Mouse (Mus musculus) forebrain, postnatal 0 days (tissue): ENCODE measurements around the gene Ncln. TPM values are rescaled to one million over a fixed set of nuclear protein-coding genes. Genes with fewer than 3 reads are reported as not detected.

Source experiments
- ATAC-seq: fragments of 200-750 bp; cut with Nextera tagmentation; 2 replicates; pipeline ENCODE4 v1.8.0; 2017; ENCODE audit warnings: mild to moderate bottlenecking, moderate library complexity
- DNase-seq: peaks from one replicate; pipeline ENCODE4 v3.0.0-alpha.2; 2015
- H3K27ac ChIP-seq: fragments of 300-500 bp; sonication (generic); 2 replicates; pipeline ENCODE4 v1.5.1; 2014; ENCODE audit warnings: low read depth, mild to moderate bottlenecking, antibody characterized with exemption, low read length, moderate library complexity, mixed read lengths
- H3K27me3 ChIP-seq: fragments of 300-500 bp; sonication (generic); 2 replicates; pipeline ENCODE4 v1.6.1; 2014; ENCODE audit warnings: mild to moderate bottlenecking, low read length, mixed read lengths; ENCODE audit not compliant: insufficient read depth
- H3K36me3 ChIP-seq: fragments of 300-500 bp; sonication (generic); 2 replicates; pipeline ENCODE4 v1.6.1; 2014; ENCODE audit warnings: mild to moderate bottlenecking, moderate library complexity; ENCODE audit not compliant: insufficient read depth
- H3K4me1 ChIP-seq: fragments of 300-500 bp; sonication (generic); 2 replicates; pipeline ENCODE4 v1.6.1; 2014; ENCODE audit warnings: antibody characterized with exemption; ENCODE audit not compliant: insufficient read depth
- H3K4me2 ChIP-seq: fragments of 300-500 bp; sonication (generic); 2 replicates; pipeline ENCODE4 v1.6.1; 2014; ENCODE audit warnings: low read depth, mild to moderate bottlenecking, moderate library complexity
- H3K4me3 ChIP-seq: fragments of 300-500 bp; sonication (generic); 2 replicates; pipeline ENCODE4 v1.5.1; 2014; ENCODE audit warnings: low read depth, low read length, mixed read lengths
- H3K9ac ChIP-seq: fragments of 300-500 bp; sonication (generic); 2 replicates; pipeline ENCODE4 v1.6.1; 2014; ENCODE audit warnings: mild to moderate bottlenecking
- H3K9me3 ChIP-seq: fragments of 300-500 bp; sonication (generic); 2 replicates; pipeline ENCODE4 v1.6.1; 2016; ENCODE audit warnings: low read length
- CTCF ChIP-seq: sonication (generic); IDR thresholded peaks from 2 replicates; pipeline ENCODE4 v1.5.1; 2016; ENCODE audit warnings: antibody characterized with exemption, control low read depth, low read depth
- WGBS: fragments of 180-500 bp; shearing (Covaris S2); extraction: QIAGEN DNeasy Blood & Tissue Kit; methylation state at CpG from one replicate; pipeline ENCODE4 v1.1.7; 2014; 5-methylcytosine and 5-hydroxymethylcytosine counted together
- polyA plus RNA-seq: library from polyadenylated mRNA; unstranded; fragments of >200 nt; fragmentation: Nextera tagmentation; extraction: Ambion mirVana; gene quantifications from 2 replicates; pipeline ENCODE4 v1.2.1, GENCODE M21; 2015
- total RNA-seq: library from RNA; depleted of rRNA; stranded (reverse); fragments of >200 nt; gene quantifications from 2 replicates; pipeline ENCODE4 v1.2.3, GENCODE M21; 2014

The Ncln gene
- total and polyA plus RNA-seq, 2 experiments from 2014 or later, result 65.0 to 105 TPM

DNA sequence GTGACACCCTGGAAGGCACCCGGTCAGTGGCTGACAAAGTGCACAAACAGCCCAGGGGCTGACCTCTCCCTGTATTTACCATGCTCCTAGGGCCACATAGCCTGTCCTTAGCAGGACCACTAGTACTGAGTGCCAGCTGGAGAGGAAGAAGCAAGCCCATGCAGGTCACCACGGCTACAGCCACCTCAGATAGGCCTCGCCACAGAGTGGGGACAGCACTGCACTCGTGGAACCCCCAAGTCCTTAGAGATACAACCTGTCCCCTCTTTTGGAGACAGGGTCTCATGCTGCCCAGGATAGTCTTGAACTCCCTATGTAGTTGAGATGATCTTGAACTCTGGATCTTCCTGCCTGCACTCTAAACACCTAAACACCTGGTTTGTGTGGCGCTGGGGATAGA, 45.2 kb upstream of the Ncln start:
- H3K9me3 ChIP-seq, result no peaks in the 10 kb centered on the region
- H3K36me3 ChIP-seq, result no peaks in the 10 kb centered on the region
- TF ChIP-seq CTCF, result no peak
- 92% methylated on average over 5 of the region's 5 CpGs for WGBS
- no peak overlapping the region for H3K4me2 ChIP-seq
- H3K9ac ChIP-seq, result no peak overlapping the region
- ATAC-seq (no peak), DNase-seq (no peak)
- H3K27ac ChIP-seq, result no peak overlapping the region
- H3K4me3 ChIP-seq, result no peak overlapping the region
- H3K27me3 ChIP-seq, result no peaks in the 10 kb centered on the region
- H3K4me1 ChIP-seq, result peaks cover 17% of the 10 kb centered on the region

DNA sequence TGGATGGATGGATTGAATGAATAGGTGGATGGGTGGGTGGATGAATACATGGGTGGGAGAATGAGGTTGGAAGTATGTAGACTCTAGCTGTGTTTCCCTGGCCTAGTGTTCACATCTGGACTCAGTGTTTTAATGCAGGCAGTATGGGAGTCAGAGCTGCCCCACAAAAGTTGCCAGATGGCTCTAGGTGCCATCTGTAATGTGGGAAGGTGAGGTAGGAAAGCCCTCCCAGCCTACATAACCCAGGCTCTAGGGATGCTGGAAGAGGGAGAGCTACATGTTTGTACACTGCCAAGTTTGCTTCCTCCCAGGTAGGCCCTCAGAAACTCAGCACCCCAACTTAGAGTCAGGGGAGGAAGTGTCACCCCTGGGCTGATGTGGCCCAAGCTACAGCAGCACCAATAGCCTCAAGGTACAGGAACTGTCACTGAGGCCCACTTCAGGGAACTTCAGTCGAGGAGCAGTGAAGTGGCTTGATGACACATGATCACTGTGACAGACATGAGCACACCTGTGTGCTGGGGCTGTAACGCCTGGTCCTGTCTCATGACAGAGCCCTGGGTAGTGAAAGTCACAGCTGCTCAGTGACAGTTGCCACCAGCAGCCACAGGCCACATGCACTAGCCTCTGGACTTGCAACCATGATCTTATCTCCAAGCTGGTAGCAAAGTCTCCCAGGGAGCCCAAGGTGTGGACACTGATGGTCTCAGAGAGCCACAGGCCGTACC, 42.3 kb upstream of the Ncln start:
- H3K4me2 ChIP-seq, result no peak overlapping the region
- H3K4me3 ChIP-seq, result no peak overlapping the region
- no peak for ATAC-seq
- no peaks in the 10 kb centered on the region; the same call in 1 of the 2 replicates for H3K36me3 ChIP-seq
- no peak overlapping the region for H3K9ac ChIP-seq
- no peak for TF ChIP-seq CTCF
- H3K27me3 ChIP-seq, result no peaks in the 10 kb centered on the region
- peaks cover 7% of the 10 kb centered on the region; the same call in 1 of the 2 replicates for H3K4me1 ChIP-seq
- WGBS, result 91% methylated on average over 3 of the region's 3 CpGs
- no peak overlapping the region for H3K27ac ChIP-seq
- no peaks in the 10 kb centered on the region for H3K9me3 ChIP-seq
- DNase-seq, result no peak

DNA sequence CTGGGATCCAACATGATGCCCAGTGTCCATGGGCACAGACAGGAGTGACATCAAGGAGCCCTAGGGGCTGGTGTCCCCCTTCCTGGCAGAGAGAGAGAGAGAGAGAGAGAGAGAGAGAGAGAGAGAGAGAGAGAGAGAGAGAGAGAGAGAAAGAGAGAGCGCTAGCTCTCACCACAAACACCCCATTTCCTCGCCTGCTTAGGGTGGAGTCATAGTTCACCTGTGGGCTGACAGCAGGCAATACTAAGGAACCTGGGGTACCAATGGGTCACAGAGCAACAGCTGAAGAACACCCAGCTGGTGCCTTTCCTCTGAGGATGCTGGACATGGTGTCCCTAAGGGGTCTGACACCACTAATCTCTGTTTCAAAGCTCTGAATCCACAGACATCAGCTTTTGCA, 41.2 kb upstream of the Ncln start:
- no peaks in the 10 kb centered on the region for H3K9me3 ChIP-seq
- H3K9ac ChIP-seq, result no peak overlapping the region
- no peaks in the 10 kb centered on the region for H3K27me3 ChIP-seq
- ATAC-seq (no peak), DNase-seq (no peak)
- H3K36me3 ChIP-seq, result peaks cover 10% of the 10 kb centered on the region
- no peak overlapping the region for H3K4me2 ChIP-seq
- no peak for TF ChIP-seq CTCF
- H3K27ac ChIP-seq, result no peak overlapping the region
- H3K4me1 ChIP-seq, result no peaks in the 10 kb centered on the region
- H3K4me3 ChIP-seq, result no peak overlapping the region
- 94% methylated on average over 2 of the region's 2 CpGs for WGBS

DNA sequence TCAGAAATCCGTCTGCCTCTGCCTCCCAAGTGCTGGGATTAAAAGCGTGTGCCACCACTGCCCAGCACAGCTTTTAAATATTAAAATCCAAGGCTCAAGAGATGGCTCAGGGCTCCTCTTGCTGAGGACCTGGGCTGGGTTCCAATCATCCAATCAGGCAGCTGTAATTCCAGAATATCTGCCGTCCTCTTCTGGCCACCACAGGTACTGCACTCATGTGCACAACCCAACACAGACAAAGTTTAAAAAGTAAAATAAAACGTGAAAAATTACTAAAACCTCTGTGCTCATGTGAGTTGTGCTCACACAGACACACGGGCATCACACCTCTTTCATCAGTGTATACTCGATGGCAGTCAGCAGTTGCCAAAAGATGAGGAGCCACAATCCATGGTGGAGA, 40.5 kb upstream of the Ncln start:
- peak; percentile 57 for TF ChIP-seq CTCF
- Histone ChIP-seq H3K27me3 (no peaks in the 10 kb centered on the region), H3K36me3 (peaks cover 14% of the 10 kb centered on the region), H3K27ac (no peak overlapping the region), H3K9me3 (no peaks in the 10 kb centered on the region), H3K4me2 (no peak overlapping the region), H3K9ac (no peak overlapping the region), H3K4me3 (no peak overlapping the region), H3K4me1 (no peaks in the 10 kb centered on the region)
- ATAC-seq (no peak), DNase-seq (no peak)
- 84% methylated on average over 6 of the region's 6 CpGs for WGBS

DNA sequence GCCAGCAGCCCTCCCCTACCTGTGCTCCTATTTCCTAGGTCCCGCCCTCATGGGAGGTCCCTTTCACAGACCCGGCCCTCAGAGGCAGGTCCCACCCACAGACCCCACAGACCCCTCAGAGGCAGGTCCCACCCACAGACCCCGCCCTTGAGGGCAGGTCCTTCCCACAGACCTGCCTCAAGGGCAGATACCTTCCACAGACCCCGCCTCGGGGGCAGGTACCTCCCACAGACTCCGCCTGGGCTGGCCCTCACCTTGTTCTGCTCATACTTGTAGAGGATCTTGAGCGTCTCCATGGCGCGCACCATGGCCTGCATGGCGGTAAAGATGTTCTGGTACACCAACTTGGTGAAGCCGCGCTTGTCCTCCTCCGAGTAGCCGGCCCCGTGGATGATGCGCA, 38.6 kb upstream of the Ncln start:
- Histone ChIP-seq H3K27me3 (no peaks in the 10 kb centered on the region), H3K9ac (no peak overlapping the region), H3K27ac (no peak overlapping the region), H3K36me3 (peaks cover 25% of the 10 kb centered on the region), H3K4me2 (no peak overlapping the region), H3K9me3 (no peaks in the 10 kb centered on the region), H3K4me1 (no peaks in the 10 kb centered on the region), H3K4me3 (no peak overlapping the region)
- TF ChIP-seq CTCF, result no peak
- no peak for DNase-seq
- no peak for ATAC-seq
- 73% methylated on average over 16 of the region's 16 CpGs for WGBS

DNA sequence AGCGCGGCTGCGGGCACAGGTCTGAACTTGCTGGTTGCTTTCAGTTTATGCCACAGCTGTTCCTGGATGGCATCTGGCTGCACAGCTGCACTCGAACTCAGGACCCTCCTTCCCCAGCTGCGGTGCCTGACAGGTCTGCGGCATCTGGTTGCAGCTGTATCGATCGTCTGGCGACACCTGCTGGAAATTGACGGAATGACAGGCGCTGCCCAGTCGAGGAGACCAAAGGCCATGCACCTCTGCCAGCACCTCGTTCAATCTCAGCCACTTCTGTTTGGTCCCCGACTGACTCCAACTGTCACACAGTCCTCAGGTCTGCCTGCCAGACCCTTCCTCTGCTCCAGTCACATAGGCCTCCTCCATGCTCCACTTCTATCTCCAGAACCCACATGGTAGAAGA, 30.6 kb upstream of the Ncln start:
- 14% methylated on average over 14 of the region's 14 CpGs for WGBS
- Histone ChIP-seq H3K4me1 (no peaks in the 10 kb centered on the region), H3K4me3 (no peak overlapping the region), H3K36me3 (peaks cover 33% of the 10 kb centered on the region), H3K9ac (no peak overlapping the region), H3K27me3 (no peaks in the 10 kb centered on the region), H3K4me2 (no peak overlapping the region), H3K27ac (no peak overlapping the region), H3K9me3 (no peaks in the 10 kb centered on the region)
- peak; percentile 83 for TF ChIP-seq CTCF
- DNase-seq (peak; percentile 63), ATAC-seq (no peak)

DNA sequence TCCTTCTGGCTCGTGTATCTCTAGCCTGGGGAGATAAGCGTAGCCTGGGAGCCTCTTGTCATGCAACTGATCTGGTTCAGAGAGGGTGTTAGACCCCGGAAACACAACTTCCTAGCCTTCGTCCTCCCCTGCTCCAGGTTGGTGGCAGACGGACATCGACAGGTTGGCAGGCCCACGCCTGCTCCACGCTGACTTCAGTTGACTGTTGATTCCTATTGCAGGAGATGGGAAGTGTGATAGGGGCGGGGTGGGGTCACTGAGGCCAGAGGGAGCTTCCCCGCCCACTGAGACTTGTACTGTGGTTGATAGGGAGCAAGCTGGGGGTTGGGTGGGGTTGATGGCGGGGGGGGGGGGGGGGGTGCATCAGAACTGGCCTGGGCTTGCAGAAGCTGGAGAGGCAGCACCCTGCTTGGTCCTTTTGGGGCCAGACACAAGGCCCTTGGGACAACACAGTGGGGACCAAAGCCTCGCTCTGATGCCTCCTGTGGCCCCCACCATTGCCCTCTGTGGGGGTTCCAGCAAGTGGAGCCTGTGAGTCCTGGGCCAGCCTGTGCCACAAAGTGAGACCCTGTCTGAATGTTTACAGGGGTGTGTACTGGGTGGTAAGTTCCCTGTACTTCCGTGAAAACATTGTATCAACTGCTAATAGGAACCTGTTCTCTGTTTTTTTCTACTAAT, 29.0 kb upstream of the Ncln start:
- Histone ChIP-seq H3K9me3 (no peaks in the 10 kb centered on the region), H3K4me1 (no peaks in the 10 kb centered on the region), H3K9ac (no peak overlapping the region), H3K27ac (no peak overlapping the region), H3K4me2 (no peak overlapping the region), H3K36me3 (peaks cover 25% of the 10 kb centered on the region), H3K4me3 (no peak overlapping the region), H3K27me3 (no peaks in the 10 kb centered on the region)
- TF ChIP-seq CTCF, result no peak
- ATAC-seq, result no peak
- DNase-seq, result no peak
- WGBS, result 75% methylated on average over 12 of the region's 13 CpGs
